Mouse (Mus musculus): Measurements from ENCODE around the gene Asb4. TPM values are rescaled to one million over a fixed set of nuclear protein-coding genes. Genes with fewer than 3 reads are reported as not detected.

Gene Asb4
- polyA plus RNA-seq, 1 experiment from 2014 or later: 21.5 TPM

- Histone ChIP-seq H3K27ac (replicated peaks) (no peak overlapping the region), H3K4me2 (replicated peaks) (no peak overlapping the region), H3K27me3 (no peaks in the 10 kb centered on the region), H3K4me3 (no peak overlapping the region), H3K9ac (replicated peaks) (no peak overlapping the region), H3K4me1 (no peaks in the 10 kb centered on the region), H3K9me3 (no peaks in the 10 kb centered on the region), H3K36me3 (no peaks in the 10 kb centered on the region)
- no peak for ATAC-seq (ENCODE audit: low FRiP score, low read depth)
- WGBS: 92% methylated on average over 3 of the region's 3 CpGs
Observed at GRCm38 (mm10) chr6:5455836-5456235, 72.7 kb downstream of the Asb4 start.

- 0 out of 2 replicates have a peak, but pooled peaks have one; percentile 52 for ATAC-seq (ENCODE audit: low FRiP score, low read depth)
- Histone ChIP-seq H3K4me3 (no peak overlapping the region), H3K4me2 (replicated peaks) (no peak overlapping the region), H3K9me3 (no peaks in the 10 kb centered on the region), H3K27me3 (no peaks in the 10 kb centered on the region), H3K9ac (replicated peaks) (no peak overlapping the region), H3K36me3 (no peaks in the 10 kb centered on the region), H3K4me1 (no peaks in the 10 kb centered on the region), H3K27ac (replicated peaks) (no peak overlapping the region)
- 66% methylated on average over 10 of the region's 10 CpGs for WGBS
Observed at GRCm38 (mm10) chr6:5470480-5471318, 87.5 kb downstream of the Asb4 start.

- Histone ChIP-seq H3K27me3 (no peaks in the 10 kb centered on the region), H3K4me1 (no peaks in the 10 kb centered on the region), H3K9me3 (no peaks in the 10 kb centered on the region), H3K4me3 (no peak overlapping the region), H3K9ac (replicated peaks) (no peak overlapping the region), H3K4me2 (replicated peaks) (no peak overlapping the region), H3K27ac (replicated peaks) (no peak overlapping the region), H3K36me3 (no peaks in the 10 kb centered on the region)
- no peak for ATAC-seq (ENCODE audit: low FRiP score, low read depth)
- 91% methylated on average over 2 of the region's 2 CpGs for WGBS
Observed at GRCm38 (mm10) chr6:5472692-5473091, 89.5 kb downstream of the Asb4 start.

- H3K36me3 ChIP-seq: no peaks in the 10 kb centered on the region
- no peak overlapping the region for H3K27ac ChIP-seq (replicated peaks)
- no peak overlapping the region for H3K4me2 ChIP-seq (replicated peaks)
- ATAC-seq (ENCODE audit: low FRiP score, low read depth): no peak
- H3K4me1 ChIP-seq: no peaks in the 10 kb centered on the region
- WGBS: 61% methylated on average over 1 of the region's 1 CpGs
- H3K4me3 ChIP-seq: no peak overlapping the region
- no peak overlapping the region for H3K9ac ChIP-seq (replicated peaks)
- no peaks in the 10 kb centered on the region for H3K9me3 ChIP-seq
- no peaks in the 10 kb centered on the region for H3K27me3 ChIP-seq
Observed at GRCm38 (mm10) chr6:5474021-5474420, 90.8 kb downstream of the Asb4 start.

GRCm38 (mm10) chr6:5481066-5481465 is 97.9 kb downstream of the Asb4 start:
- no peak for ATAC-seq (ENCODE audit: low FRiP score, low read depth)
- Histone ChIP-seq H3K27me3 (no peaks in the 10 kb centered on the region), H3K36me3 (no peaks in the 10 kb centered on the region), H3K27ac (replicated peaks) (no peak overlapping the region), H3K9me3 (no peaks in the 10 kb centered on the region), H3K4me1 (no peaks in the 10 kb centered on the region), H3K9ac (replicated peaks) (no peak overlapping the region), H3K4me3 (no peak overlapping the region), H3K4me2 (replicated peaks) (no peak overlapping the region)
- WGBS: 90% methylated on average over 2 of the region's 2 CpGs

- Histone ChIP-seq H3K27me3 (no peaks in the 10 kb centered on the region), H3K9me3 (no peaks in the 10 kb centered on the region), H3K27ac (replicated peaks) (no peak overlapping the region), H3K36me3 (no peaks in the 10 kb centered on the region), H3K4me3 (no peak overlapping the region), H3K9ac (replicated peaks) (no peak overlapping the region), H3K4me1 (no peaks in the 10 kb centered on the region), H3K4me2 (replicated peaks) (no peak overlapping the region)
- 59% methylated on average over 3 of the region's 3 CpGs for WGBS
- ATAC-seq (ENCODE audit: low FRiP score, low read depth): no peak
Observed at GRCm38 (mm10) chr6:5482270-5482783, 99.1 kb downstream of the Asb4 start.

Other genes with a start within 250 kb of the Asb4 start
- 0.20 TPM in 1 of 2 replicates, not detected in the other for gene Pon1, start 189.4 kb upstream of the Asb4 start, polyA plus RNA-seq (2016; fragmentation: Nextera tagmentation; extraction: Ambion mirVana)
- 4.9 and 5.9 TPM in 2 replicates for gene Pon3, start 127.1 kb upstream of the Asb4 start, polyA plus RNA-seq (2016; fragmentation: Nextera tagmentation; extraction: Ambion mirVana)
- gene Pon2, start 84.9 kb upstream of the Asb4 start, polyA plus RNA-seq (2016; fragmentation: Nextera tagmentation; extraction: Ambion mirVana): 29.8 and 31.9 TPM in 2 replicates
- 0.46 and 0.69 TPM in 2 replicates for gene Pdk4, start 112.9 kb downstream of the Asb4 start, polyA plus RNA-seq (2016; fragmentation: Nextera tagmentation; extraction: Ambion mirVana)